Mouse (Mus musculus): ENCODE results near the gene Tecr. TPM values are rescaled to one million over a fixed set of nuclear protein-coding genes. Genes with fewer than 3 reads are reported as not detected.
A peak's percentile ranks its signal among the peaks of the same experiment; 100 is the strongest.
"Not testable (repeated sequence)": the region's sequence is repeated elsewhere in the genome, so short reads cannot be mapped to it uniquely, and the experiment has no call there.

Gene Tecr
- total RNA-seq, 2 experiments from 2014 or later, result 600 to 661 TPM

GRCm38 (mm10) chr8:83619568-83620285, 12.0 kb upstream of the Tecr start:
- DNase-seq (ENCODE audit: low spot score in 2 of 2), result no peak

- no peak for DNase-seq (ENCODE audit: low spot score in 2 of 2)
These were observed 10.8 kb upstream of the Tecr start for GRCm38 (mm10) chr8:83618566-83618965.

GRCm38 (mm10) chr8:83617111-83617510, 9.3 kb upstream of the Tecr start:
- peak; percentile 51 to 59 for DNase-seq (ENCODE audit: low spot score in 2 of 2)

- no peak for DNase-seq (ENCODE audit: low spot score in 2 of 2)
These were observed 8.9 kb upstream of the Tecr start for GRCm38 (mm10) chr8:83616625-83617024.

- no peak for DNase-seq (ENCODE audit: low spot score in 2 of 2)
These were observed 5.9 kb upstream of the Tecr start for GRCm38 (mm10) chr8:83613695-83614094.

GRCm38 (mm10) chr8:83611921-83612320, 4.2 kb upstream of the Tecr start:
- no peak for DNase-seq (ENCODE audit: low spot score in 2 of 2)

- DNase-seq (ENCODE audit: low spot score in 2 of 2), result no peak
These were observed 1.9 kb upstream of the Tecr start for GRCm38 (mm10) chr8:83609547-83610180.

GRCm38 (mm10) chr8:83609086-83609485, 1.3 kb upstream of the Tecr start:
- DNase-seq (ENCODE audit: low spot score in 2 of 2), result no peak

GRCm38 (mm10) chr8:83608398-83608829, 643 bp upstream of the Tecr start:
- peak; percentile 67 to 74 for DNase-seq (ENCODE audit: low spot score in 2 of 2)

- DNase-seq (ENCODE audit: low spot score in 2 of 2), result no peak
These were observed 5.1 kb downstream of the Tecr start for GRCm38 (mm10) chr8:83602650-83603029.

GRCm38 (mm10) chr8:83599814-83600213, 8.0 kb downstream of the Tecr start:
- DNase-seq (ENCODE audit: low spot score in 2 of 2), result no peak

GRCm38 (mm10) chr8:83598146-83598545, 9.6 kb downstream of the Tecr start:
- DNase-seq (ENCODE audit: low spot score in 2 of 2), result no peak

GRCm38 (mm10) chr8:83596369-83596768, 11.4 kb downstream of the Tecr start:
- no peak for DNase-seq (ENCODE audit: low spot score in 2 of 2)

- DNase-seq (ENCODE audit: low spot score in 2 of 2), result not testable (repeated sequence)
These were observed 12.8 kb downstream of the Tecr start for GRCm38 (mm10) chr8:83595050-83595345.

GRCm38 (mm10) chr8:83594167-83595049, 13.4 kb downstream of the Tecr start:
- peak; percentile 96 to 98 for DNase-seq (ENCODE audit: low spot score in 2 of 2)

- DNase-seq (ENCODE audit: low spot score in 2 of 2), result no peak
These were observed 14.2 kb downstream of the Tecr start for GRCm38 (mm10) chr8:83593325-83594166.

- no peak for DNase-seq (ENCODE audit: low spot score in 2 of 2)
These were observed 15.1 kb downstream of the Tecr start for GRCm38 (mm10) chr8:83592682-83593081.

GRCm38 (mm10) chr8:83590488-83591023, 17.2 kb downstream of the Tecr start:
- no peak for DNase-seq (ENCODE audit: low spot score in 2 of 2)

GRCm38 (mm10) chr8:83588886-83589285, 18.9 kb downstream of the Tecr start:
- DNase-seq (ENCODE audit: low spot score in 2 of 2), result no peak

GRCm38 (mm10) chr8:83587644-83588043, 20.1 kb downstream of the Tecr start:
- no peak for DNase-seq (ENCODE audit: low spot score in 2 of 2)

GRCm38 (mm10) chr8:83585333-83585732, 22.4 kb downstream of the Tecr start:
- DNase-seq (ENCODE audit: low spot score in 2 of 2), result no peak

Data from left cerebral cortex, adult 18-20 months (tissue).